Mouse (Mus musculus) limb, embryonic 11.5 days (tissue): Measurements from ENCODE around the gene Pakap. TPM values are rescaled to one million over a fixed set of nuclear protein-coding genes. Genes with fewer than 3 reads are reported as not detected.

Source experiments
- ATAC-seq: fragments of 200-750 bp; cut with Nextera tagmentation; 2 replicates; pipeline ENCODE4 v1.8.0; 2017; ENCODE audit warnings: low read depth; ENCODE audit not compliant: insufficient number of reproducible peaks, low FRiP score, low TSS enrichment
- DNase-seq: peaks from one replicate; pipeline ENCODE4 v3.0.0-alpha.2; 2015; ENCODE audit warnings: low spot score
- H3K27ac ChIP-seq: fragments of 300-500 bp; sonication (generic); replicated peaks from 2 replicates; pipeline ENCODE4 v1.5.1; 2014; ENCODE audit warnings: low read depth, mild to moderate bottlenecking, low read length
- H3K27me3 ChIP-seq: fragments of 300-500 bp; sonication (generic); 2 replicates; pipeline ENCODE4 v1.6.1; 2014; ENCODE audit warnings: mild to moderate bottlenecking, low read length, mixed read lengths; ENCODE audit not compliant: control insufficient read depth, insufficient read depth
- H3K36me3 ChIP-seq: fragments of 300-500 bp; sonication (generic); 2 replicates; pipeline ENCODE4 v1.6.1; 2014; ENCODE audit warnings: mild to moderate bottlenecking, low read length, moderate library complexity, mixed read lengths; ENCODE audit not compliant: control insufficient read depth, insufficient read depth
- H3K4me1 ChIP-seq: fragments of 300-500 bp; sonication (generic); 2 replicates; pipeline ENCODE4 v1.6.1; 2014; ENCODE audit warnings: low read length, mixed read lengths; ENCODE audit not compliant: control insufficient read depth, insufficient read depth
- H3K4me2 ChIP-seq: fragments of 300-500 bp; sonication (generic); 2 replicates; pipeline ENCODE4 v1.6.1; 2014; ENCODE audit warnings: low read depth, mild to moderate bottlenecking, moderate library complexity; ENCODE audit not compliant: severe bottlenecking
- H3K4me3 ChIP-seq: fragments of 300-500 bp; sonication (generic); 2 replicates; pipeline ENCODE4 v1.5.1; 2014; ENCODE audit warnings: low read depth, low read length
- H3K9ac ChIP-seq: fragments of 300-500 bp; sonication (generic); 2 replicates; pipeline ENCODE4 v1.6.1; 2014; ENCODE audit warnings: mild to moderate bottlenecking, low read length
- H3K9me3 ChIP-seq: fragments of 300-500 bp; sonication (generic); 2 replicates; pipeline ENCODE4 v1.6.1; 2016; ENCODE audit warnings: low read length; ENCODE audit not compliant: control insufficient read depth
- WGBS: fragments of 180-500 bp; shearing (Covaris S2); extraction: QIAGEN DNeasy Blood & Tissue Kit; methylation state at CpG from one replicate; pipeline ENCODE4 v1.1.7; 2014; 5-methylcytosine and 5-hydroxymethylcytosine counted together
- polyA plus RNA-seq: library from polyadenylated mRNA; unstranded; fragments of >200 nt; fragmentation: Nextera tagmentation; extraction: Ambion mirVana; gene quantifications from 2 replicates; pipeline ENCODE4 v1.2.1, GENCODE M21; 2014

The Pakap gene
- polyA plus RNA-seq, 1 experiment from 2014 or later = 32.6 TPM

DNA sequence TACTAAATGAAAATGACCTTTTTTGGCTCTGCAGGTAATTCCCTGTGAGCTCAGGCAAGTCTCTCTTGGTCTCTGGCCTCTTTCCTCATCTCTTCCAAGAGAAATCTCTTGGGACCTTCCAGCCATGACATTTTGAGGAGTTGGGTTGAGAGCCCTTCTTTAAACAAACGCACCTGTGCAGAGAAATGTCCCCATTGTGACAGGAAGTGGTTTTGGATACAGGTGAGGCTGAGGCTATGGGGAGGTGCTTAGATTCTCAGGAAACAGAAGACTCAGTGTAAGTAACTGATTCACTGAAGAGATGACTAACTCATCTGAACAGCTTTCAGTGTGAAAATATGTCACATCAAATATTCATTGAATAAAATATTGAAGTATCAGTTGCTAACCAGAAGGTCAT, 88.0 kb downstream of the Pakap start:
- no peak overlapping the region for H3K4me2 ChIP-seq
- no peak for ATAC-seq
- WGBS = 85% methylated on average over 1 of the region's 1 CpGs

DNA sequence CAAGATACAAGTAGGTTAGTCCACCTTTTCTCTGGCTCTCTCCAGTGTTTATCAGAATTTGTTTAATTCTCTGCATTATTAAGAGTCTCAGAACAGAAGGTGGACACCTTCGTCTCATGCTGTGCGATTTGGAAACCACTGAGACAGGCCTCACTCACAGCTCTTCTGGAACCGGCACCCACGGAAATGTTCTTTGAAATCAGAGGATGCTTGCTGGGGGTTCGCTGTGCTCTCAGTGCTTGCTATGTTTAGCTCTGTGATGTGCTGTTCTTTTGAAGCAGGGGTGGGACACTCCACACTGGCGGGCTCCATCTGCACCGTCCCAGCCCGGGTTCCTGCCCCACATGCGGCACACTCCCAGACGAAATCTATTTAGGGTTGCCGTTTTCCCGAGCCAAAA, 88.4 kb downstream of the Pakap start:
- Histone ChIP-seq H3K4me3 (no peak overlapping the region), H3K4me2 (no peak overlapping the region), H3K27me3 (no peaks in the 10 kb centered on the region), H3K9me3 (no peaks in the 10 kb centered on the region), H3K36me3 (no peaks in the 10 kb centered on the region; the same call in 1 of the 2 replicates), H3K9ac (no peak overlapping the region), H3K4me1 (0 out of 2 replicates have a peak, but pooled peaks cover 3% of the 10 kb centered on the region), H3K27ac (no peak overlapping the region)
- 93% methylated on average over 12 of the region's 12 CpGs for WGBS
- ATAC-seq = no peak
- no peak for DNase-seq

More for the DNA sequence above, 88.0 kb downstream of the Pakap start:
- no peaks in the 10 kb centered on the region; the same call in 1 of the 2 replicates for H3K36me3 ChIP-seq
- no peak for DNase-seq
- H3K9ac ChIP-seq = no peak overlapping the region
- H3K9me3 ChIP-seq = no peaks in the 10 kb centered on the region
- H3K27ac ChIP-seq = no peak overlapping the region
- 0 out of 2 replicates have a peak, but pooled peaks cover 3% of the 10 kb centered on the region for H3K4me1 ChIP-seq
- no peak overlapping the region for H3K4me3 ChIP-seq
- no peaks in the 10 kb centered on the region for H3K27me3 ChIP-seq

DNA sequence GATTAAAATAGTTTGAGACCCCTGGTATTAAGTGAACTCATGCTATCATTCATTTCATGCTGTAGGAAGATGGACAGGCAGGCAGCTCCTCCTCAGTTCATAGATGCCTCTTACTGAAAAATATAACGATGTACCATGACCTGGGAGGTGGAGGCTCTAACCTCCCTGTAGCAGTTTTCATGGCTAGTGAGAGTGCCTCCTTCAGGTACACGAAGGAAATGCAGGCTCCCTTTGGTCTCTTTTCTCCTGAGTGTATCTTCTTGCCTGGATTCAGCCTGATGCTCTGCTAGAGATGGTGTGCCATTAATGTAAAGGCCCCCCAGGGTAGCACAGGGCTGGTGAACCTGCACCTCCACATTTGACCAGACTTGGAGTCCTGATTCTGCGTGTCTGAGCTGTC, 88.9 kb downstream of the Pakap start:
- ATAC-seq (no peak), DNase-seq (no peak)
- no peaks in the 10 kb centered on the region for H3K27me3 ChIP-seq
- 82% methylated on average over 3 of the region's 3 CpGs for WGBS
- H3K4me1 ChIP-seq = 0 out of 2 replicates have a peak, but pooled peaks cover 3% of the 10 kb centered on the region
- no peak overlapping the region for H3K4me2 ChIP-seq
- no peak overlapping the region for H3K9ac ChIP-seq
- no peaks in the 10 kb centered on the region for H3K9me3 ChIP-seq
- no peak overlapping the region for H3K27ac ChIP-seq
- no peaks in the 10 kb centered on the region; the same call in 1 of the 2 replicates for H3K36me3 ChIP-seq
- H3K4me3 ChIP-seq = no peak overlapping the region

DNA sequence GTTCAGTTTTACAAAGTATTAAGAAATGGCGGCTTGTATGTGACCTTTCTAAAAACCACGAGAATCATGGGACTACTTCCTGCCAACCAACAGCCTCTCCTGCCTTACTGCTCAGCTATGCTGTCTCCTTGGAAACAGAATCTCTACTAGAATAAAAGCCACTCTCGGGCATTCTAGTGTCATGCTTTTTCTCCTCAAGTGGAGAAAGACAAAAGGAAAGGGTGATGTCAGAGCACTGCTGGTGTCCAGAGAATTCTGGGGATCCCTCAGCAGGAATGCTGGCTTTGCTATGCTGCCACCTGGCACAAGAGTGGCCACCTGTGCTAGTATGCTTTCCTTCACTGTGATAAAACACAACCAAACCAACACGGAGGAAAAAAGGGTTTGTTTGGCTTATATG, 92.5 kb downstream of the Pakap start:
- no peak overlapping the region for H3K27ac ChIP-seq
- ATAC-seq = no peak
- DNase-seq = no peak

DNA sequence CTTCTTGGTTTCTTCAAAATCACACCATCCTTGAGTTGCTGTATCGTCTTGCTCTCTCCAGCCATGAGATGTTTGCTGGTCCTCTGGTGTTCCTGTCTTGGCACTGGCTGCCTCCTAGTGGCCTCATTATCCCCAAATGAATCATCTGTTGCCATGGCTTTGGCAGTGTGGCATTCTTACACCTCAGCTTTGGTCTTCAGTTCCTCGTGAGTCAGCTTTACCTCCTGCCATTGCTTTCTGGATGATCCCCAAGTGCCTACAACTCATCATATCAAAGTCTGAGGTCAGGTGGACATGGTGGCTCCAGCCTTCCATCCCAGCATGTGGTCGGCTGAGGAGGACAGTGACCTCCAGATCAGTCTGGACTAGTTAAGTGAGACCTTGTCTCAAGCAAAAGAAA, 98.1 kb downstream of the Pakap start:
- H3K9ac ChIP-seq = no peak overlapping the region
- 72% methylated on average over 3 of the region's 3 CpGs for WGBS
- no peaks in the 10 kb centered on the region for H3K36me3 ChIP-seq
- H3K4me2 ChIP-seq = no peak overlapping the region
- H3K4me3 ChIP-seq = no peak overlapping the region
- 0 out of 2 replicates have a peak, but pooled peaks cover 3% of the 10 kb centered on the region for H3K4me1 ChIP-seq
- H3K9me3 ChIP-seq = no peaks in the 10 kb centered on the region
- no peak for DNase-seq
- H3K27ac ChIP-seq = no peak overlapping the region
- no peaks in the 10 kb centered on the region for H3K27me3 ChIP-seq
- ATAC-seq = no peak

More for the DNA sequence above, 92.5 kb downstream of the Pakap start:
- no peaks in the 10 kb centered on the region for H3K9me3 ChIP-seq
- WGBS = 35% methylated on average over 4 of the region's 4 CpGs
- no peak overlapping the region for H3K4me2 ChIP-seq
- H3K36me3 ChIP-seq = no peaks in the 10 kb centered on the region; the same call in 1 of the 2 replicates
- H3K9ac ChIP-seq = no peak overlapping the region
- H3K4me3 ChIP-seq = no peak overlapping the region
- H3K27me3 ChIP-seq = no peaks in the 10 kb centered on the region
- 0 out of 2 replicates have a peak, but pooled peaks cover 3% of the 10 kb centered on the region for H3K4me1 ChIP-seq

DNA sequence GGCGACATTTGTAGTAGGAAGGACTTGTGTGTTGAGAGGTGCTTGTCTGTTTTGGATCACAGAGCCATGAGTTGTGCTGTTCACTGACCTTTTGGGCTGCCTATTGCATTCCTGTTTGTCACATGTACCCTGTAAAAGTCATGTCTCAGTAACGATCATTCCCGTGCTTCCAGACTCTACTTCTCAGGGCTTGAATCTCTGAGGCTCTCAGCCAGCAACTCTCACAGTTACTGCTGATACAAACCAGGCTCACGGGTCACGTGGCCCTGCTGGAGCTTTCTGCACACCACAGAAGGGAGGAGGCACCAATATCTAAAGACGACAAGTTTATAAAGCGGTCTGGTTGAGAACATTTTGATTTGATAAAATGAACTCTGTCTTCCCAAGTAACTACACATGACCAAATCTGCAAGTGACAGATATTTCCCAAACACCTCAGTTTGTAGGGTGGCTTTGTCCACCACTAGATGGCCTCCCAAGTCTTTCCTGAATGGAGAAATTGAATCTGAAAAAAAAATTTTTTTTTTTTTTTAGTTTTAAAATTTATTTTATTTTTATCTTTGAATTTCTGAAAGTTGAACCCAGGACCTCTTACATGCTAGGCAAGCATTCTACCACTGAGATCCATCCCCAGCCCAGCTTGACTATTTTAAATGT, 103.0 kb downstream of the Pakap start:
- no peak overlapping the region for H3K4me2 ChIP-seq
- WGBS = 36% methylated on average over 7 of the region's 7 CpGs
- H3K9ac ChIP-seq = no peak overlapping the region
- no peaks in the 10 kb centered on the region for H3K27me3 ChIP-seq
- H3K27ac ChIP-seq = no peak overlapping the region
- ATAC-seq = 0 out of 2 replicates have a peak, but pooled peaks have one; percentile 45
- no peaks in the 10 kb centered on the region for H3K9me3 ChIP-seq
- H3K4me3 ChIP-seq = no peak overlapping the region
- H3K36me3 ChIP-seq = no peaks in the 10 kb centered on the region
- peak; percentile 57 for DNase-seq
- H3K4me1 ChIP-seq = peaks cover 27% of the 10 kb centered on the region

DNA sequence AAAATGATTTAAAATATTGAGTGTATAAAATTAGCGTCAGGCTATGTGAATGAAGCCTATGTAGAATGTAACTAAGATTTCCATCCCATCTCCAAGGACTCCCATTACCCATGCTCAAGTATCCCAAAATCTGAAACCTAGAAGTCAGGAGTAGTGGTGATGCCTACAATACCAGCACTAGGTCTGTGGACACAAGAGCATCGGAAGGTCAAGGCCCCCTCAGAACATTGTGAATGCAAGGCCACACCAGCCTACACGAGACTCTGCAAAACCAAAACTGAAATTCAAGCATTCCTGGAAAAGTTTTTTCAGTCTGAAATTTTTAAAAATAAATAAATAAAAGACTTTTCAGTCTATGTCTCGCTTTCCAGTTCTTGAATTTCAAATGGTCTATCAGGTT, 104.6 kb downstream of the Pakap start:
- WGBS = 84% methylated on average over 4 of the region's 4 CpGs
- Histone ChIP-seq H3K27ac (no peak overlapping the region), H3K27me3 (no peaks in the 10 kb centered on the region), H3K4me1 (peaks cover 27% of the 10 kb centered on the region), H3K36me3 (no peaks in the 10 kb centered on the region), H3K4me3 (no peak overlapping the region), H3K4me2 (no peak overlapping the region), H3K9me3 (no peaks in the 10 kb centered on the region), H3K9ac (no peak overlapping the region)
- ATAC-seq = no peak
- no peak for DNase-seq

DNA sequence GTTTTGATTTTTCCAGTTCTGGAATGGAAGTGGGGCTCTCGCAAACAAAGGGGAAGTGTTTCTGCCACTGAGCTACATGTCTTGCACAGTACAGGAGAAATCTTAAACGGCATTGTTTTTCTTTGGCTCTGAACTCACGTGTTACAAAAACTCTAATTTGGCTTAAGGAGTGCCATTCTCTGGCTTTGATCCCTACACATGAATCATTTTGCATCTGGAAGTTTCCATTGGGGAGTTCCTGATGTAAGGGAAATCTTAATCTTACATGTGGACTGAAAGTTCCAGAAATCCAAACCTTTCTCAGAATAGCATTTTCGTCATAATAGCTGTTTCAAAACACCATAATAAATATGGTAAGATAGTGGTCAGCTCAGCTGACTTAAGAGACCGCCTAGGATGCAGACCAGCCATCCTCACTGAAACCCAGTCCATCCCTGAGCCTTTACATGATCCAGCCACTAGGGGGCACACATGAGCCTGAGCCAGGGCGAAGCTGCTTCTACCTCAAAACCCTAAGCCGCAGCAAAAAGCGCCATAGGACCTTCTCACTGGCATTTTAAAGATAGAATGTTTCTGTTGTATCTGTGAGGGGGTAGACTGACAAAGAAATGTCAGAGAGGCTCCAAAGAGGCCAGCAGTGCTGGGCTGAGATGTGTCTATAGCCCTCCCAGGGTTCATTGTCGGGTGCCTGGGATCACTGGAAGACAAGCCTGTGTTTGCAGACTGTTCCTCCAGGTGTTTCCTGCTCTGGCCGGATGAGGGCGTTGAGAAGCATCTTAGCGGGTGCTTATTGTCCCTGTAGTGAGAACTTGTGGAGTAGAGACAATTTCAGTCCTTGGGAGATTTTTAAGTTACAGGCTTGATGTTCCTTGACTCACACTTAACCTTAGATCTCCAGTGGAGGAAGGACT, 105.3 kb downstream of the Pakap start:
- DNase-seq = peak; percentile 94
- Histone ChIP-seq H3K4me3 (no peak overlapping the region), H3K4me1 (peaks cover 27% of the 10 kb centered on the region), H3K4me2 (peak overlapping the region; percentile 31; the same call in 1 of the 2 replicates), H3K9ac (no peak overlapping the region), H3K27me3 (no peaks in the 10 kb centered on the region), H3K9me3 (no peaks in the 10 kb centered on the region), H3K36me3 (no peaks in the 10 kb centered on the region), H3K27ac (no peak overlapping the region)
- 13% methylated on average over 12 of the region's 12 CpGs for WGBS
- ATAC-seq = no peak
